Comparison of ENCODE assay signal across 33 mouse cellular contexts in genomic region chr1:166126290-166126689, GRCm38 (mm10). TPM values are rescaled to one million over a fixed set of nuclear protein-coding genes. Genes with fewer than 3 reads are reported as not detected.
DNase-seq lines count a peak whose midpoint lies in the region; ATAC-seq lines count a peak whose summit lies in the region.
"Had no signal": no experiment of that assay in that cellular context is flagged by ENCODE, and none has a peak within 500 bp of the region (broad histone marks: within the 10 kb centered on the region; RNA-seq: fewer than 3 reads in every experiment).

No protein-coding gene starts in this region.

- H3K27me3 ChIP-seq in heart, embryonic 11.5 days (ENCODE audit: control insufficient read depth, insufficient read depth, low read length): no peaks in the 10 kb centered on the region
- H3K27me3 ChIP-seq in heart, embryonic 16.5 days (ENCODE audit: control insufficient read depth, insufficient read depth, low read length): no peaks in the 10 kb centered on the region
- H3K27me3 ChIP-seq in embryonic facial prominence, embryonic 14.5 days (replicated peaks; ENCODE audit: control insufficient read depth, insufficient read depth, low read length): no peaks in the 10 kb centered on the region
- H3K27me3 ChIP-seq: embryonic facial prominence, embryonic 15.5 days; forebrain, embryonic 13.5 days; hindbrain, embryonic 13.5 days; limb, embryonic 15.5 days; liver, embryonic 13.5 days; neural tube, embryonic 12.5 days; Patski had no signal

- no peaks in the 10 kb centered on the region for H3K9me3 ChIP-seq in heart, embryonic 11.5 days (replicated peaks; ENCODE audit: control insufficient read depth, low read length)
- H3K9me3 ChIP-seq in heart, embryonic 16.5 days (replicated peaks; ENCODE audit: control insufficient read depth, low read length): no peaks in the 10 kb centered on the region
- H3K9me3 ChIP-seq in embryonic facial prominence, embryonic 14.5 days (ENCODE audit: control insufficient read depth, low read length): no peaks in the 10 kb centered on the region
- H3K9me3 ChIP-seq: embryonic facial prominence, embryonic 15.5 days; forebrain, embryonic 13.5 days; hindbrain, embryonic 13.5 days; limb, embryonic 10.5 days; limb, embryonic 15.5 days; liver, embryonic 13.5 days; neural tube, embryonic 12.5 days had no signal

- H3K4me3 ChIP-seq in heart, embryonic 11.5 days (ENCODE audit: low read depth, low read length): peak overlapping the region; percentile 59
- H3K4me3 ChIP-seq in heart, embryonic 16.5 days (ENCODE audit: low read length): peak overlapping the region; percentile 69
- no peak overlapping the region for H3K4me3 ChIP-seq in embryonic facial prominence, embryonic 14.5 days (ENCODE audit: low read depth, low read length)
- H3K4me3 ChIP-seq: forebrain, embryonic 13.5 days; hindbrain, embryonic 13.5 days; liver, embryonic 13.5 days; neural tube, embryonic 12.5 days had no signal

- WGBS in heart, embryonic 11.5 days (ENCODE audit: insufficient replicate concordance): 65% methylated on average over 6 of the region's 6 CpGs
- WGBS in heart, embryonic 16.5 days: 66% methylated on average over 6 of the region's 6 CpGs
- 82% methylated on average over 6 of the region's 6 CpGs for WGBS in embryonic facial prominence, embryonic 14.5 days

- no peak overlapping the region for H3K27ac ChIP-seq in heart, embryonic 11.5 days (ENCODE audit: low read depth, low read length)
- H3K27ac ChIP-seq in heart, embryonic 16.5 days (ENCODE audit: low read length): peak overlapping the region; percentile 99; the same call in 1 of the 2 replicates
- H3K27ac ChIP-seq in embryonic facial prominence, embryonic 14.5 days (replicated peaks; ENCODE audit: low read depth, low read length): no peak overlapping the region
- H3K27ac ChIP-seq: embryonic facial prominence, embryonic 15.5 days; forebrain, embryonic 13.5 days; hindbrain, embryonic 13.5 days; kidney, postnatal 0 days; limb, embryonic 15.5 days; liver, embryonic 13.5 days; neural tube, embryonic 12.5 days had no signal

- H3K4me2 ChIP-seq in heart, embryonic 11.5 days: peak overlapping the region; percentile 71
- peak overlapping the region; percentile 73 for H3K4me2 ChIP-seq in heart, embryonic 16.5 days (ENCODE audit: low read depth, low read length)
- H3K4me2 ChIP-seq in embryonic facial prominence, embryonic 14.5 days (ENCODE audit: low read depth, low read length): peak overlapping the region; percentile 38; the same call in 1 of the 2 replicates
- H3K4me2 ChIP-seq: forebrain, embryonic 13.5 days; hindbrain, embryonic 13.5 days; liver, embryonic 13.5 days; neural tube, embryonic 12.5 days had no signal

- peaks cover 37% of the 10 kb centered on the region for H3K4me1 ChIP-seq in heart, embryonic 11.5 days (ENCODE audit: control insufficient read depth, insufficient read depth, low read length)
- H3K4me1 ChIP-seq in heart, embryonic 16.5 days (ENCODE audit: control insufficient read depth, insufficient read depth, low read length): peaks cover 35% of the 10 kb centered on the region
- peaks cover 9% of the 10 kb centered on the region for H3K4me1 ChIP-seq in embryonic facial prominence, embryonic 14.5 days (ENCODE audit: control insufficient read depth, insufficient read depth, low read length)
- H3K4me1 ChIP-seq: forebrain, embryonic 13.5 days had no signal

- H3K9ac ChIP-seq in heart, embryonic 11.5 days (ENCODE audit: low read depth, low read length): no peak overlapping the region
- peak overlapping the region; percentile 87 for H3K9ac ChIP-seq in heart, embryonic 16.5 days (ENCODE audit: low read length)
- H3K9ac ChIP-seq in embryonic facial prominence, embryonic 14.5 days (ENCODE audit: low read depth, low read length): no peak overlapping the region
- H3K9ac ChIP-seq: embryonic facial prominence, embryonic 15.5 days; forebrain, embryonic 13.5 days; hindbrain, embryonic 13.5 days; limb, embryonic 15.5 days; liver, embryonic 13.5 days; neural tube, embryonic 12.5 days had no signal

- ATAC-seq in heart, embryonic 11.5 days (replicated peaks; ENCODE audit: insufficient number of reproducible peaks, low FRiP score, low TSS enrichment): no peak
- no peak for ATAC-seq in heart, embryonic 16.5 days (replicated peaks; ENCODE audit: extremely low read depth, insufficient read depth, low FRiP score)
- ATAC-seq in embryonic facial prominence, embryonic 14.5 days (ENCODE audit: low read depth): no peak
- ATAC-seq: CD4-positive, CD25-positive, alpha-beta regulatory T cell, adult 4 months; forebrain, embryonic 13.5 days; intestine, embryonic 16.5 days; midbrain, embryonic 16.5 days; Patski had no signal

- no peaks in the 10 kb centered on the region; the same call in 1 of the 2 replicates for H3K36me3 ChIP-seq in heart, embryonic 11.5 days (ENCODE audit: control insufficient read depth, insufficient read depth, low read length)
- H3K36me3 ChIP-seq in heart, embryonic 16.5 days (ENCODE audit: control insufficient read depth, insufficient read depth): peaks cover 15% of the 10 kb centered on the region
- H3K36me3 ChIP-seq in embryonic facial prominence, embryonic 14.5 days (ENCODE audit: control insufficient read depth, insufficient read depth, low read length): no peaks in the 10 kb centered on the region
- H3K36me3 ChIP-seq: embryonic facial prominence, embryonic 15.5 days; hindbrain, embryonic 13.5 days; limb, embryonic 10.5 days; limb, embryonic 15.5 days; liver, embryonic 13.5 days; neural tube, embryonic 12.5 days had no signal

- no peak for DNase-seq in heart, postnatal 10 days
- no peak for DNase-seq in heart, postnatal 25 days (ENCODE audit: low spot score)
- DNase-seq in ES-CJ7 (ENCODE audit: low read depth, low spot score): peak; percentile 66
- DNase-seq in embryonic facial prominence, embryonic 14.5 days (ENCODE audit: low spot score): no peak
- DNase-seq in c-Kit-positive CD71-positive TER-119-positive erythroid progenitor cells, embryonic 14.5 days (ENCODE audit: low spot score): no peak
- DNase-seq: adrenal gland, postnatal 14 days; cerebellum, adult 11-12 months; cerebellum, adult 9-11 months; kidney, adult 8-10 months; kidney, postnatal 4 days; layer of hippocampus, postnatal 36 days; liver, embryonic 13.5 days; lung, adult 2 months; lung, postnatal 14 days; thymus, adult 2 months; thymus, postnatal 36 days had no signal

- intact Hi-C loops in heart, postnatal 10 days (cut with DNase I): no loop called here
- intact Hi-C loops in heart, postnatal 25 days (cut with DNase I): no loop called here

RNA-seq across cellular contexts. Expression of gene Dusp27, which starts 1.4 kb away (rescaled TPM):
- 32.2 and 45.4 TPM in 2 replicates for polyA plus RNA-seq in heart, embryonic 11.5 days (2014; fragmentation: Nextera tagmentation; extraction: Ambion mirVana)
- total RNA-seq in heart, postnatal 10 days (2021): 10 to 100 TPM; 53.6 to 60.3 TPM
- polyA plus RNA-seq in heart, embryonic 16.5 days (2015; fragmentation: Nextera tagmentation; extraction: Ambion mirVana): 50.1 and 50.5 TPM in 2 replicates
- total RNA-seq in heart, postnatal 25 days (2021): 10 to 100 TPM; 42.5 to 48.0 TPM
- polyA plus RNA-seq in embryonic facial prominence, embryonic 14.5 days (2014; fragmentation: Nextera tagmentation; extraction: Ambion mirVana): 11.3 and 14.0 TPM in 2 replicates
- total RNA-seq: layer of hippocampus, postnatal 36 days; MEL had no signal
- polyA plus RNA-seq: CD4-positive, CD25-positive, alpha-beta regulatory T cell, adult 4 months; Patski had no signal

RNA-seq across cellular contexts. Expression of gene Gpa33, which starts 3.7 kb away (rescaled TPM):
- polyA plus RNA-seq in heart, embryonic 11.5 days (2014; fragmentation: Nextera tagmentation; extraction: Ambion mirVana): 0.15 TPM in 1 of 2 replicates, not detected in the other
- total RNA-seq in heart, postnatal 10 days (2021): not detected
- polyA plus RNA-seq in heart, embryonic 16.5 days (2015; fragmentation: Nextera tagmentation; extraction: Ambion mirVana): 0.11 and 0.67 TPM in 2 replicates
- not detected for total RNA-seq in heart, postnatal 25 days (2021)
- polyA plus RNA-seq in embryonic facial prominence, embryonic 14.5 days (2014; fragmentation: Nextera tagmentation; extraction: Ambion mirVana): 0.26 TPM in 1 of 2 replicates, not detected in the other
- total RNA-seq: adrenal gland, postnatal 14 days; gastrocnemius, postnatal 36 days; heart, postnatal 4 days; layer of hippocampus, postnatal 36 days; left cerebral cortex, postnatal 10 days; MEL had no signal
- polyA plus RNA-seq: CD4-positive, CD25-positive, alpha-beta regulatory T cell, adult 4 months; forebrain, embryonic 13.5 days; liver, embryonic 13.5 days; Patski had no signal
